Mouse (Mus musculus): Measurements from ENCODE around the gene Slc1a2. TPM values are rescaled to one million over a fixed set of nuclear protein-coding genes. Genes with fewer than 3 reads are reported as not detected.

Gene Slc1a2
- polyA plus RNA-seq, 1 experiment = 3.1 TPM

DNA sequence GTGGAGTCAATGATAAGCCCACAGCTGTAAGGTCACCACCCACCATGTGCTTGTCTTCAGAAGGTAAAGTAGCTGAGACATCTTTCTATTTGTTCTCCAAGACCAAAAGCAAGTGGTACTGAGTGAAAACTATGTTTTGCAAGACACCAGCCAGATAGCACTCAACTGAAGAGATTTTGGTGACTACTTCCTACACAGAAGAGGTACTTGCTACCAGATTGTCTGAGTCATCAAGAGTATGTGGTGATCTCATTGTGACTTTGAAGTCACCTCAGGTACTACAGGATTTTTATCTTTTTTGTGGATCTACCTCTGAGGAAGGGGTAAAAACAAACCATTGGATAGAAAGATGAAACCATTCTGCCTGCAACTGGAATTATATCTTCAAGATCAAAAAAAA, 173.1 kb downstream of the Slc1a2 start:
- DNase-seq (ENCODE audit: low read depth in 1 of 2, low spot score in 2 of 2) = no peak
- Histone ChIP-seq H3K27ac (ENCODE audit: insufficient read depth, low read length) (no peak overlapping the region), H3K27me3 (ENCODE audit: control insufficient read depth, insufficient read depth, low read length) (no peaks in the 10 kb centered on the region), H3K4me3 (ENCODE audit: extremely low read depth, insufficient read depth, insufficient read length) (no peak overlapping the region), H3K36me3 (ENCODE audit: control insufficient read depth, insufficient read depth, low read length) (peaks cover 12% of the 10 kb centered on the region), H3K4me1 (ENCODE audit: control insufficient read depth, insufficient read depth, insufficient read length) (no peaks in the 10 kb centered on the region)
- no peak for TF ChIP-seq POLR2A (IDR thresholded peaks at IDR 0.05; ENCODE audit: low read depth, low read length)
- TF ChIP-seq CTCF (IDR thresholded peaks at IDR 0.05; ENCODE audit: extremely low read depth, insufficient read depth, insufficient read length, insufficient replicate concordance) = no peak

DNA sequence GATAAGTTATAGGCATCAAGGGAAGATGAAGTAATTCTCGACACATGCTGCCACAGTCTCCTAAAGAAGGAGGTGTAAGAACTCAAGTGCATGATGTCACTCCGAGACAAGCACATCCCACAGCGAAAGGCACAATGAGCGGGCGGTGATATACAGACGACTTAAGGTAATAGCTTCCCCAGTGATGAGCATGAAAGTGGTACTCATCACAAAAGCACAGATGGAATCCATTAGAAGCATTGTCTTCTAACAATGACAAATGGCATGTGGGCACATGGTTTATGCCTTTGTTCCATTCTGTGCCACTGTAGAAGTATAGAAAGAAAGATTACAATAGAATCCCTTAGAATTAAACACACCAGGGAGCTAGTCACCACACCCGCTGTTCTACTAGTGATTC, 179.7 kb downstream of the Slc1a2 start:
- TF ChIP-seq CTCF (IDR thresholded peaks at IDR 0.05; ENCODE audit: extremely low read depth, insufficient read depth, insufficient read length, insufficient replicate concordance) (no peak), POLR2A (IDR thresholded peaks at IDR 0.05; ENCODE audit: low read depth, low read length) (no peak)
- Histone ChIP-seq H3K27ac (ENCODE audit: insufficient read depth, low read length) (no peak overlapping the region), H3K4me1 (ENCODE audit: control insufficient read depth, insufficient read depth, insufficient read length) (no peaks in the 10 kb centered on the region), H3K27me3 (ENCODE audit: control insufficient read depth, insufficient read depth, low read length) (no peaks in the 10 kb centered on the region), H3K4me3 (ENCODE audit: extremely low read depth, insufficient read depth, insufficient read length) (no peak overlapping the region), H3K36me3 (ENCODE audit: control insufficient read depth, insufficient read depth, low read length) (peaks cover 9% of the 10 kb centered on the region; the same call in 1 of the 2 replicates)
- no peak for DNase-seq (ENCODE audit: low read depth in 1 of 2, low spot score in 2 of 2)
- WGBS = 93% methylated on average over 7 of the region's 7 CpGs

Other genes starting within 250 kb of the Slc1a2 start
- 0.56 and 0.98 TPM in 2 replicates for gene Fjx1, start 206.2 kb upstream of the Slc1a2 start, polyA plus RNA-seq (2012; rRNA removed)
- gene Pamr1, start 108.6 kb upstream of the Slc1a2 start, polyA plus RNA-seq (2012; rRNA removed) = 0.43 and 0.48 TPM in 2 replicates
- 35.3 TPM in 2 replicates for gene Cd44, start 243.0 kb downstream of the Slc1a2 start, polyA plus RNA-seq (2012; rRNA removed)